Mouse (Mus musculus): ENCODE results near the gene Akr1a1.

DNA sequence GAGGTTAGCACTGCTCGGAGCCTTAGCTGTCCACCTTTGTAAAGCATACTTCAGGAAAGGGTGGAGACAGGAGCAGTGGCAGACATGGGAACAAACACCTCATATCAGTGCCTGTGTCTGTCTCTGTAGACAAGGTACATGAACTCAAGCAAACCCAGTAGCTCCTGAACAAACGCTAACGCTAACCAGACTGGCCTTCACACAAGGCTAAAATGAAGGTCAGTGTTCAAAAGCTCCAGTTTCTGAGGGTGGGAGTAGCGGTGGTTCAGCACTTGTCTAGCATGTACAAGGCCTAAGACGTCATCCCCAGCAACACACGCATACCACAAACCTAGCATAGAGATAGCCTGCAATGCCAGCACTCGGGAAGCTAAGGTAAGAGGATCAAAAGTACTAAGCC, 5.9 kb downstream of the Akr1a1 start:
- TF ChIP-seq CTCF (IDR thresholded peaks at IDR 0.05; ENCODE audit: low read depth, low read length) (no peak), POLR2AphosphoS5 (IDR thresholded peaks at IDR 0.05; ENCODE audit: insufficient replicate concordance, low read depth, low read length) (no peak), GATA1 (IDR thresholded peaks at IDR 0.05; ENCODE audit: borderline replicate concordance, low read length) (no peak), TAL1 (conservative IDR thresholded peaks at IDR 0.05; ENCODE audit: low read depth, low read length) (no peak)

Measured in G1E (cell line).